Mouse (Mus musculus) NIH3T3 (cell line): Measurements from ENCODE around the gene Tmed2.
A peak's percentile ranks its signal among the peaks of the same experiment; 100 is the strongest.
"Not testable (repeated sequence)": the region's sequence is repeated elsewhere in the genome, so short reads cannot be mapped to it uniquely, and the experiment has no call there.

Experiments
- DNase-seq: peaks from one replicate; pipeline ENCODE4 v3.0.0-alpha.2; 2012; ENCODE audit warnings: low read depth

Gene Tmed2

GRCm38 (mm10) chr5:124578633-124579317 is 38.3 kb downstream of the Tmed2 start, which contains the start of the genes Eif2b1 and Gtf2h3:
Gene Eif2b1, minus strand, starts transcription at chr5:124579131.
Gene Gtf2h3, plus strand, starts transcription at chr5:124579140.
- DNase-seq: peak; percentile 98

DNA sequence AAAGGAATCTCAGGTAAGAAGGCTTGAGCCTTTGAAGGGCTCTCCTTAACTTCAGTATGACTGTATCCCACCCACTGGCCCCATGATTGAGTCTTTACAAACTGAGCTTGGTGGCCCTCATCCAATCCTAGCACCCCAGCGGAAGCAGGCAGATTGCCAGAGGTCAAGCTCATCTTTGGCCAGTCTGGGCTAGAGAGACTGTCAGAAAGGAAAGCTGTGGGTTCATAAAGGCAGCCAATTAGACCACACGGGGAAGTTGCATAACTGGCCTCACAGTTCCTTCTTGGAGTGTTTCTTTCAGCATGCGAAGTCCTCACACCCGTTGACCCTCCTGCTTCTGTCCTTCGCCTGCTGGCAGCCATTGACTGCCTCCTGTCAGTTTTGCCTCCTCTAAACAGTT is 42.0 kb downstream of the Tmed2 start:
- DNase-seq: peak; percentile 36

- no peak for DNase-seq
Measured at GRCm38 (mm10) chr5:124592768-124593167, 52.3 kb downstream of the Tmed2 start.

DNA sequence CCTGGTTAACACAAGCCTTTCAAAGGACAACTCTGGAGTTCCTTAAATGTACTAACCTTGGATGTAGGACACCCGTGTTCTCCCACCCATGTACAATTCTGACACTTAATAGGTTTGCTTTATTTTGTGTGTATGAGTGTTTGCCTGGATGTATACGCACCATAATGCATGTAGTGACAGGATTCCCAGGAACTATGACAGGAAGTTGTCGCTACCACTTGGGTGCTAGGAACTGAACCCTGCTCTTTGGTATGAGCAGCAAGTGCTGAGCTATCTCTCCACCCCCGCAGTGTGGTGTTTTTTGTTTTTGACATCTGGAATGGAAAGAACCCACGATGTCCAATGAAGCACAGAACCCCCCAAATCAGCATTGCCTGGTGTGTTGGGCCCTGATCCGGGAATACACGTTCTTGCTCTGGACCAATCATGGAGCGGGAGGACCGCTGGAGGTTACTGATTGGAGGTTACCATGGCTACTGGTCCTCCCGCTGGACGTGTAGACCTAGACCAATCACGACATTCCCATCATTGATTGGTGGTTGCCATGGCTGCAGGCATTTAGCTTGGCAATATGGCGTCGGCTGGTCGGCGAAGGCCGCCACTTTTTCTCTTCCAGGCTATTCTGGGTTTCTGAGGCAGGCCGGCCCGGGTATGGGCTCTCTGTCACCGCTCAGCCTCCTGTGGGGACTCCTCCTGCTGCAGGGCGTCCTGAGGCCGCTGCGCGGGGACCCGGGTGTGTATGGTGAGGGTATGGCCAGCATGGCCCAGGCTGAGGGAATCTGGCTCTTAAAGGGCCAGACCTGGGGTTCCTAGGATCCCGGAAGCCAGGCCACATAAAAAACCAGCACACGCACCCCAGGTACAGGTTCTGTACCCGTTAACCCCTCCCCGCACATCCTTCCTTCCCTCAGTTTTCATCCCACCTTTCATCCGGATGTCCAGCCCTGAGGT is 58.0 kb downstream of the Tmed2 start:
- DNase-seq: peak; percentile 97

- DNase-seq: not testable (repeated sequence)
Measured at GRCm38 (mm10) chr5:124599726-124600125, 59.2 kb downstream of the Tmed2 start.
